Mouse (Mus musculus) bone marrow, adult 2 months (tissue): ENCODE results near the gene Ggct.

Experiments
- CTCF ChIP-seq: fragments of 200-500 bp; IDR thresholded peaks from 2 replicates; pipeline ENCODE4 v1.5.1; 2011; ENCODE audit warnings: low read length, control low read depth; ENCODE audit not compliant: control insufficient read depth, insufficient read depth
- POLR2A ChIP-seq: fragments of 200-500 bp; IDR thresholded peaks from 2 replicates; pipeline ENCODE4 v1.6.1; 2011; ENCODE audit warnings: low read depth, mild to moderate bottlenecking, control low read depth, low read length, borderline replicate concordance; ENCODE audit not compliant: control insufficient read depth

- TF ChIP-seq CTCF (no peak), POLR2A (no peak)
Measured at GRCm38 (mm10) chr6:54933866-54934265, 58.9 kb downstream of the Ggct start.
